21 mouse cellular contexts compared by ENCODE assay signal in genomic region chr4:57922171-57922570, GRCm38 (mm10). TPM values are rescaled to one million over a fixed set of nuclear protein-coding genes. Genes with fewer than 3 reads are reported as not detected.
DNase-seq lines count a peak whose midpoint lies in the region; ATAC-seq and TF ChIP-seq lines count a peak whose summit lies in the region.
"Had no signal": no experiment of that assay in that cellular context is flagged by ENCODE, and none has a peak within 500 bp of the region (broad histone marks: within the 10 kb centered on the region; RNA-seq: fewer than 3 reads in every experiment).

No protein-coding gene starts in this region.

- WGBS in hindbrain, embryonic 10.5 days: 34% methylated on average over 5 of the region's 5 CpGs
- WGBS in hindbrain, embryonic 12.5 days: 30% methylated on average over 5 of the region's 5 CpGs
- 24% methylated on average over 5 of the region's 5 CpGs for WGBS in neural tube, embryonic 12.5 days
- 49% methylated on average over 5 of the region's 5 CpGs for WGBS in forebrain, embryonic 15.5 days

- peak; percentile 24 for DNase-seq in hindbrain, embryonic 10.5 days (ENCODE audit: low spot score)
- no peak for DNase-seq in neural tube, embryonic 10.5 days (ENCODE audit: extremely low spot score, low spot score)
- peak; percentile 25 for DNase-seq in brain, embryonic 14.5 days (ENCODE audit: low read depth)
- DNase-seq: cerebellum, adult 11 months; forebrain, postnatal 0 days; kidney, adult 11 months; layer of hippocampus, postnatal 36 days; lung, postnatal 10 days; right cerebral cortex, postnatal 14 days; thymus, postnatal 36 days had no signal

- no peak overlapping the region for H3K9ac ChIP-seq in hindbrain, embryonic 12.5 days
- H3K9ac ChIP-seq in neural tube, embryonic 12.5 days: no peak overlapping the region
- no peak overlapping the region for H3K9ac ChIP-seq in forebrain, embryonic 15.5 days (replicated peaks)
- H3K9ac ChIP-seq: forebrain, postnatal 0 days; limb, embryonic 15.5 days; liver, embryonic 15.5 days had no signal

- H3K27ac ChIP-seq in hindbrain, embryonic 10.5 days: 0 out of 2 replicates have a peak overlapping the region, but pooled peaks have one; percentile 18
- H3K27ac ChIP-seq in hindbrain, embryonic 12.5 days: no peak overlapping the region
- H3K27ac ChIP-seq in neural tube, embryonic 12.5 days: no peak overlapping the region
- no peak overlapping the region for H3K27ac ChIP-seq in forebrain, embryonic 15.5 days (replicated peaks)
- H3K27ac ChIP-seq: heart, embryonic 10.5 days; limb, embryonic 15.5 days; liver, embryonic 15.5 days had no signal

- peaks cover 6% of the 10 kb centered on the region for H3K27me3 ChIP-seq in hindbrain, embryonic 10.5 days (ENCODE audit: insufficient read depth, poor library complexity, severe bottlenecking)
- H3K27me3 ChIP-seq in hindbrain, embryonic 12.5 days: no peaks in the 10 kb centered on the region
- H3K27me3 ChIP-seq in neural tube, embryonic 12.5 days (replicated peaks): no peaks in the 10 kb centered on the region
- no peaks in the 10 kb centered on the region for H3K27me3 ChIP-seq in forebrain, embryonic 15.5 days
- H3K27me3 ChIP-seq: limb, embryonic 15.5 days; liver, embryonic 15.5 days; Patski had no signal

- H3K4me3 ChIP-seq in hindbrain, embryonic 10.5 days: no peak overlapping the region
- no peak overlapping the region for H3K4me3 ChIP-seq in hindbrain, embryonic 12.5 days
- H3K4me3 ChIP-seq in neural tube, embryonic 12.5 days: no peak overlapping the region
- H3K4me3 ChIP-seq in forebrain, embryonic 15.5 days: no peak overlapping the region
- H3K4me3 ChIP-seq: heart, embryonic 10.5 days; limb, embryonic 15.5 days; liver, embryonic 15.5 days had no signal

- H3K9me3 ChIP-seq in hindbrain, embryonic 10.5 days: no peaks in the 10 kb centered on the region
- H3K9me3 ChIP-seq in hindbrain, embryonic 12.5 days (replicated peaks): no peaks in the 10 kb centered on the region
- H3K9me3 ChIP-seq in neural tube, embryonic 12.5 days: no peaks in the 10 kb centered on the region
- no peaks in the 10 kb centered on the region for H3K9me3 ChIP-seq in forebrain, embryonic 15.5 days
- H3K9me3 ChIP-seq: heart, embryonic 10.5 days; limb, embryonic 15.5 days; liver, embryonic 15.5 days had no signal

- no peak for ATAC-seq in hindbrain, embryonic 12.5 days (ENCODE audit: low FRiP score)
- ATAC-seq in neural tube, embryonic 12.5 days (ENCODE audit: low FRiP score, low read depth): 0 out of 2 replicates have a peak, but pooled peaks have one; percentile 38
- no peak for ATAC-seq in megakaryocyte-erythroid progenitor cell, adult 5-6 weeks (replicated peaks; ENCODE audit: low FRiP score, low TSS enrichment, poor library complexity, severe bottlenecking)
- ATAC-seq in forebrain, embryonic 15.5 days (replicated peaks): no peak
- ATAC-seq: forebrain, postnatal 0 days; Patski had no signal

- no peak for TF ChIP-seq CTCF in brain, embryonic 14.5 days (IDR thresholded peaks at IDR 0.05; ENCODE audit: borderline replicate concordance, extremely low read depth, insufficient read depth, insufficient read length)

- no peak overlapping the region for H3K4me2 ChIP-seq in hindbrain, embryonic 12.5 days (replicated peaks)
- H3K4me2 ChIP-seq in neural tube, embryonic 12.5 days (replicated peaks): no peak overlapping the region
- H3K4me2 ChIP-seq in forebrain, embryonic 15.5 days (replicated peaks): no peak overlapping the region
- H3K4me2 ChIP-seq: limb, embryonic 15.5 days; liver, embryonic 15.5 days had no signal

- TF ChIP-seq POLR2A in brain, embryonic 14.5 days (IDR thresholded peaks at IDR 0.05; ENCODE audit: borderline replicate concordance, extremely low read depth, insufficient read depth, insufficient read length, poor library complexity, severe bottlenecking): no peak

- H3K36me3 ChIP-seq in hindbrain, embryonic 10.5 days: no peaks in the 10 kb centered on the region
- H3K36me3 ChIP-seq in hindbrain, embryonic 12.5 days: no peaks in the 10 kb centered on the region
- H3K36me3 ChIP-seq in neural tube, embryonic 12.5 days: no peaks in the 10 kb centered on the region
- no peaks in the 10 kb centered on the region for H3K36me3 ChIP-seq in forebrain, embryonic 15.5 days
- H3K36me3 ChIP-seq: heart, embryonic 10.5 days; limb, embryonic 15.5 days; liver, embryonic 15.5 days had no signal

- peaks cover 26% of the 10 kb centered on the region for H3K4me1 ChIP-seq in hindbrain, embryonic 10.5 days (replicated peaks)
- H3K4me1 ChIP-seq in hindbrain, embryonic 12.5 days: peaks cover 20% of the 10 kb centered on the region
- H3K4me1 ChIP-seq in neural tube, embryonic 12.5 days: peaks cover 19% of the 10 kb centered on the region; the same call in 1 of the 2 replicates
- peaks cover 9% of the 10 kb centered on the region; the same call in 1 of the 2 replicates for H3K4me1 ChIP-seq in forebrain, embryonic 15.5 days
- H3K4me1 ChIP-seq: liver, embryonic 15.5 days had no signal

RNA-seq across cellular contexts. Expression of gene D630039A03Rik, which starts 6.1 kb away (rescaled TPM):
- polyA plus RNA-seq in hindbrain, embryonic 10.5 days (2016; fragmentation: Nextera tagmentation; extraction: Ambion mirVana): 0.24 and 0.36 TPM in 2 replicates
- polyA plus RNA-seq in hindbrain, embryonic 12.5 days (2016; fragmentation: Nextera tagmentation; extraction: Ambion mirVana): 0.31 and 0.45 TPM in 2 replicates
- polyA plus RNA-seq in neural tube, embryonic 12.5 days (2016; fragmentation: Nextera tagmentation; extraction: Ambion mirVana): 0.40 and 0.52 TPM in 2 replicates
- polyA plus RNA-seq in brain, embryonic 14.5 days (2012; rRNA removed): 0.04 and 0.05 TPM in 2 replicates
- total RNA-seq in megakaryocyte-erythroid progenitor cell, adult 5-6 weeks (2014; fragmentation: Nextera tagmentation): 1.1 TPM in 1 of 2 replicates, not detected in the other
- total RNA-seq in megakaryocyte-erythroid progenitor cell, adult 5-6 weeks (2017): not detected in 2 replicates
- polyA plus RNA-seq in forebrain, embryonic 15.5 days (2015; fragmentation: Nextera tagmentation; extraction: Ambion mirVana): not detected in 2 replicates
- total RNA-seq: common myeloid progenitor, adult 5-6 weeks; gastrocnemius, adult 18-20 months; megakaryocyte progenitor cell, adult 5-6 weeks had no signal
- polyA plus RNA-seq: forebrain, postnatal 0 days had no signal

RNA-seq across cellular contexts. Expression of gene Txn1, which starts 34.0 kb away (rescaled TPM):
- 411 and 413 TPM in 2 replicates for polyA plus RNA-seq in hindbrain, embryonic 10.5 days (2016; fragmentation: Nextera tagmentation; extraction: Ambion mirVana)
- 292 and 314 TPM in 2 replicates for polyA plus RNA-seq in hindbrain, embryonic 12.5 days (2016; fragmentation: Nextera tagmentation; extraction: Ambion mirVana)
- 301 and 333 TPM in 2 replicates for polyA plus RNA-seq in neural tube, embryonic 12.5 days (2016; fragmentation: Nextera tagmentation; extraction: Ambion mirVana)
- 157 and 205 TPM in 2 replicates for polyA plus RNA-seq in brain, embryonic 14.5 days (2012; rRNA removed)
- 312 and 352 TPM in 2 replicates for total RNA-seq in megakaryocyte-erythroid progenitor cell, adult 5-6 weeks (2014; fragmentation: Nextera tagmentation)
- 194 and 197 TPM in 2 replicates for total RNA-seq in megakaryocyte-erythroid progenitor cell, adult 5-6 weeks (2017)
- polyA plus RNA-seq in forebrain, embryonic 15.5 days (2015; fragmentation: Nextera tagmentation; extraction: Ambion mirVana): 285 and 307 TPM in 2 replicates
